Mouse (Mus musculus): ENCODE measurements at regions not wholly inside any gene's neighbourhood (a gene's known extent, or its start where the extent isn't known, plus 50 kb on each side); places are given as distances from the start of the nearest gene placed in this dataset.
A peak's percentile ranks its signal among the peaks of the same experiment; 100 is the strongest.
"Not testable (repeated sequence)": the region's sequence is repeated elsewhere in the genome, so short reads cannot be mapped to it uniquely, and the experiment has no call there.

DNA sequence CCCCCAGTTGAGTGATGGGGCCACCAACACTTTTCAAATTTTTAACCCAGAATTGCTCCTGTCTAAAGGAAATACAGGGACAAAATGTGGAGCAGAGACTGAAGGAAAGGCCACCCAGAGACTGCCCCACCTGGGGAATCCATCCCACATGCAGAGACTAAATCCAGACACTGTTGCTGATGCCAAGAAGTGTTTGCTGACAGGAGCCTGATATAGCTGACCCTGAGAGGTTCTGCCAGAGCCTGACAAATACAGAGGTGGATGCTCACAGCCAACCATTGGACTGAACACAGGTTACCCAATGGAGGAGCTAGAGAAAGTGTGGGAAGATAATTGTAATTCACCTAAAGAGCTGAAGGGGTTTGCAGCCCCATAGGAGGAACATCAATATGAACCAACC is 126.6 kb upstream of the Nhs start:
- H3K9ac ChIP-seq (ENCODE audit: low read depth, low read length); H3K27me3 ChIP-seq (replicated peaks; ENCODE audit: control insufficient read depth, insufficient read depth, low read length): not testable (repeated sequence)

DNA sequence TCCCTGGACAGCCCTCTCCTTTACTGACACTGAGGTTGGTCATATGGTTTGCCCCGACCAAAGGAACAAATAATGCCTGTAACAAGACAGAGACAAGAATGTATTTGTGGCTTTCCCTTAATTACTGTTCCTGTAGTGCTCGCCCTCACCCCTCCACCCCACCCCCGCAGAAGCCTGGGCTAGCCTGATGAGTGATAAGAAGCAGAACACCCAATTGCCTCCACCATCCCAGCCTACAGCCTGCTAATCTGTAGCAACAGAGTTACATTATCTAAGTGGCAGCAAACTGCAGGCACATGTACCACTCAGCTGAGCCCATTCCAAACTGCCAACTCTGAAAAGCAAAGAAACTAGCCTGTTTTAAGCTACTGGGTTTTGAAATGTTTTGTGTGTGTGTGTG is 124.7 kb upstream of the Nhs start:
- no peaks in the 10 kb centered on the region for H3K9me3 ChIP-seq (ENCODE audit: control insufficient read depth, low read length)
- H3K4me2 ChIP-seq (ENCODE audit: low read length) = no peak overlapping the region
- WGBS = 82% methylated on average over 3 of the region's 3 CpGs

More for the DNA sequence above, 126.6 kb upstream of the Nhs start:
- not testable (repeated sequence) for H3K9me3 ChIP-seq (ENCODE audit: control insufficient read depth, low read length); H3K4me2 ChIP-seq (ENCODE audit: low read length); H3K4me3 ChIP-seq (ENCODE audit: low read length); ATAC-seq; H3K4me1 ChIP-seq (ENCODE audit: control insufficient read depth, insufficient read depth, low read depth, low read length); H3K36me3 ChIP-seq (ENCODE audit: control insufficient read depth, insufficient read depth, low read length); H3K27ac ChIP-seq (ENCODE audit: low read depth, low read length)

DNA sequence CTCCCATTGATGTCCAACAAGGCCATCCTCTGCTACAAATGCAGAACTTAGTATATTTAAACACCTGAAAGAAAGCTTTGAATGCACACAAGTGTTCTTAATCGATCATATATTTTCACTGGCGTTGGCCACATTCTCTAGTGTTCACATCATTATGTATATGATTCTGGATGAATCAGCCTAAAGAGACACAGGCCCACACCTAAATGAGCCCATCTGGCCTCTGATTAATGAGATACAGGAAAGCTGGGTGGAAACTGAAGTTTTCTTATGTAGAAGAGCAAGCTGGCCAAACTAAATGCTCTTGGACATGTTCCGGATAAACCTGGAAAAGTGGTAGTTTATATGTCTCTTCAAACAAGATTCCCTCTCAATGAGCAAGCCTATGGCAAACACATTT is 123.2 kb upstream of the Nhs start:
- no peaks in the 10 kb centered on the region for H3K4me1 ChIP-seq (ENCODE audit: control insufficient read depth, insufficient read depth, low read depth, low read length)

More for the DNA sequence above, 124.7 kb upstream of the Nhs start:
- no peak overlapping the region for H3K27ac ChIP-seq (ENCODE audit: low read depth, low read length)
- no peaks in the 10 kb centered on the region for H3K4me1 ChIP-seq (ENCODE audit: control insufficient read depth, insufficient read depth, low read depth, low read length)
- ATAC-seq = no peak
- H3K4me3 ChIP-seq (ENCODE audit: low read length) = no peak overlapping the region
- H3K27me3 ChIP-seq (replicated peaks; ENCODE audit: control insufficient read depth, insufficient read depth, low read length) = no peaks in the 10 kb centered on the region
- no peak overlapping the region for H3K9ac ChIP-seq (ENCODE audit: low read depth, low read length)
- no peaks in the 10 kb centered on the region for H3K36me3 ChIP-seq (ENCODE audit: control insufficient read depth, insufficient read depth, low read length)

DNA sequence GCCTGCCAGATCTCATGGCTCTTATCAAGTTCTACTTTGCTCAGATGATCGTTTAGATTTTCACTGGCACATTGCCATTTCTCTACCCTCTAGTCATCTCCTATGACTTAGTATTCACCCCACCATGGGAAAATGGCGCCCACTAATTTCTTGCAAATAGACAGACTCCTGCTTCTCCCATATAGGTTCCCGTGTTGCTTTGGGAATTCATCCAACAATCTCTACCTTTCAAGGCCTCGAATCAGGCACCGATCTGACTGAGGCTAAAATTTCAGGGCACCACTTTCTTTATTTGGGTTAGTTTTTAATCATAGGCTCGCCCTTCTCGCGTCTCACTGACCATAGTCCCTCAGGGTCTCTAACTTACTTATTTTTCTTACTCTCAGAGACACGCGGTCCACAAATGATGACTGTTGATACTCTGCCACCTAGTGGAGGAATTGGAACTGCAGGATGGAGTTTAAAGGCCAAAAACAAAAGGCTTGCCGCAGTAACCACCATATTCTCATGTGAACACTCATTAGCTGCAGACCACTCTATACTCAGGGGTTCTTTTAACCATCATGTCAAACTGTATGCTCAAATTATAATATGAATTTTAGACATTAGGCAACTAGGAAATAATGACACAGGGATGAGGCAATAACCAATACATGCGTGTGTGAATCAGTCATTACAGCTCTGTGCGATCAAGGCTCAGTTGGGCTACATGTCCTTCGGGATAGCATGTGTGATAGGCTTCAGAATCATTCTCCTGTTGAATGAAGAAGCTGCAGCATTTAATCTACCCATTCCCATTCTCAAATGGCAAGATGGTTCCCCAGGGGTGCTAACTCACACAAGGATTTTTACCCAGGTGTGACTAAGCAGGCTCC is 119.5 kb upstream of the Nhs start:
- Histone ChIP-seq H3K4me3 (ENCODE audit: low read length) (no peak overlapping the region), H3K27ac (ENCODE audit: low read depth, low read length) (no peak overlapping the region), H3K27me3 (replicated peaks; ENCODE audit: control insufficient read depth, insufficient read depth, low read length) (no peaks in the 10 kb centered on the region; the same call in 1 of the 2 replicates), H3K9me3 (ENCODE audit: control insufficient read depth, low read length) (no peaks in the 10 kb centered on the region), H3K4me1 (ENCODE audit: control insufficient read depth, insufficient read depth, low read depth, low read length) (no peaks in the 10 kb centered on the region), H3K4me2 (ENCODE audit: low read length) (peak overlapping the region; percentile 24; the same call in 1 of the 2 replicates), H3K36me3 (ENCODE audit: control insufficient read depth, insufficient read depth, low read length) (no peaks in the 10 kb centered on the region), H3K9ac (ENCODE audit: low read depth, low read length) (no peak overlapping the region)
- 50% methylated on average over 14 of the region's 14 CpGs for WGBS
- ATAC-seq = peak; percentile 34; the same call in 1 of the 2 replicates

More for the DNA sequence above, 123.2 kb upstream of the Nhs start:
- H3K4me3 ChIP-seq (ENCODE audit: low read length) = no peak overlapping the region
- H3K9me3 ChIP-seq (ENCODE audit: control insufficient read depth, low read length) = no peaks in the 10 kb centered on the region
- 92% methylated on average over 3 of the region's 3 CpGs for WGBS
- no peak overlapping the region for H3K9ac ChIP-seq (ENCODE audit: low read depth, low read length)
- H3K36me3 ChIP-seq (ENCODE audit: control insufficient read depth, insufficient read depth, low read length) = no peaks in the 10 kb centered on the region
- H3K27ac ChIP-seq (ENCODE audit: low read depth, low read length) = no peak overlapping the region
- no peaks in the 10 kb centered on the region for H3K27me3 ChIP-seq (replicated peaks; ENCODE audit: control insufficient read depth, insufficient read depth, low read length)
- no peak overlapping the region for H3K4me2 ChIP-seq (ENCODE audit: low read length)
- no peak for ATAC-seq

DNA sequence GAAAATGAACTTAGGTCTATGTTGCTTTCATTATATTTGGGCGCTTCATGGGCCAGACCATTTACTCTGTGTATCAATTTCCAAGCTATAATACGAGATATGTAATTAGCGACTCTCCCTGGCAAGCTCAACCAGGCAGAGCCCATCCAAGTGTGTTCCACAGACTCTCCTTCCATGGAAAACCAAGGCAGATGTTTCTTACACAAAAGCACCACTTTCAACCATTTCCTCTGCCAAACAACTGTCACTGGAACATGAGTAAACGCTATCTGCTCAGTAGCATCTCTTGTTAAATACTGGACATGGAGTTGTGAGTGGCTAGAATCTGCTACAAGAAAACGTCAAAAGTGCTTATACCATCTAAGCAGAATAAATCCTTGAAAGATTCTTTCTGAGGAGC is 115.1 kb upstream of the Nhs start:
- Histone ChIP-seq H3K4me2 (ENCODE audit: low read length) (no peak overlapping the region), H3K4me1 (ENCODE audit: control insufficient read depth, insufficient read depth, low read depth, low read length) (no peaks in the 10 kb centered on the region), H3K27me3 (replicated peaks; ENCODE audit: control insufficient read depth, insufficient read depth, low read length) (no peaks in the 10 kb centered on the region; the same call in 1 of the 2 replicates), H3K9ac (ENCODE audit: low read depth, low read length) (no peak overlapping the region), H3K27ac (ENCODE audit: low read depth, low read length) (no peak overlapping the region), H3K9me3 (ENCODE audit: control insufficient read depth, low read length) (no peaks in the 10 kb centered on the region), H3K36me3 (ENCODE audit: control insufficient read depth, insufficient read depth, low read length) (no peaks in the 10 kb centered on the region), H3K4me3 (ENCODE audit: low read length) (no peak overlapping the region)
- 79% methylated on average over 5 of the region's 5 CpGs for WGBS
- ATAC-seq = no peak

DNA sequence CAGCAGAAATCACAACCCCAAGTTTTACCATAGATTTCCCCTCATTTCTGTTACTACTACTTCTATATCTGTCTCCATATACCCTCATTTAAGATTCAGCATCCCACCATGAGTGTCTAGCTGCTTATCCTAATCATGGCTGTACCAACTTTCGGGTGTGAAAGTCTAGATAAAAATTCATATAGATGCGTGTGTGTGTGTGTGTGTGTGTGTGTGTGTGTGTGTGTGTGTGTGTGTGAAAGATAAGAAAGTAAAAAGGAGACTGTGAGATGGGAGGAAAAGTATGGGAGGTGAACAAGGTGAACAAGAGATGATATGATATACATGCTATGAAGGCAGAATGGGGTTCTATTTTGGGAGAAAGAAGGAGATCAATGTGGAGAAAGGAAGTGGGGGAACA is 111.7 kb upstream of the Nhs start:
- Histone ChIP-seq H3K9ac (ENCODE audit: low read depth, low read length) (no peak overlapping the region), H3K4me2 (ENCODE audit: low read length) (no peak overlapping the region), H3K27me3 (replicated peaks; ENCODE audit: control insufficient read depth, insufficient read depth, low read length) (no peaks in the 10 kb centered on the region; the same call in 1 of the 2 replicates), H3K36me3 (ENCODE audit: control insufficient read depth, insufficient read depth, low read length) (no peaks in the 10 kb centered on the region), H3K9me3 (ENCODE audit: control insufficient read depth, low read length) (no peaks in the 10 kb centered on the region), H3K27ac (ENCODE audit: low read depth, low read length) (no peak overlapping the region), H3K4me3 (ENCODE audit: low read length) (no peak overlapping the region), H3K4me1 (ENCODE audit: control insufficient read depth, insufficient read depth, low read depth, low read length) (no peaks in the 10 kb centered on the region)
- WGBS = 84% methylated on average over 2 of the region's 2 CpGs
- no peak for ATAC-seq

DNA sequence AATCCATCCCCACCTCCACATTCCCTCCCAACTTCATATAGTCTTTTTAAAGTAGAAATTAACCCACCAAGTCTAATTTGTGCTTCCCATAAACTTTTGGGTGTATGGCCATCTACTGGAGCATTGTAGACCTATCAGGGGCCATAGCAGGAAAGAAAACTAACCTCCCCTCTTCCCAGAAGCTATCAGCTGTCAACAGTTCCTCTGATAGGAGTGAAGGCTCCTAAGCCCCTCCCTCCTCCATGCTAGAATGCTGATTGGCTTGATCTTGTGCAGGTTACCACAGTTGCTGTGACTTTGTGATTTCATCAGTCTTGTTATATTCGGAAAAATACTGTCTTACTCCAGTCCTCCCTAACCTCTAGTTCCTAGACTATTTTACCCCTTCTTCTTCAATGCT is 109.4 kb upstream of the Nhs start:
- Histone ChIP-seq H3K4me1 (ENCODE audit: control insufficient read depth, insufficient read depth, low read depth, low read length) (no peaks in the 10 kb centered on the region), H3K9me3 (ENCODE audit: control insufficient read depth, low read length) (no peaks in the 10 kb centered on the region), H3K4me2 (ENCODE audit: low read length) (no peak overlapping the region), H3K27me3 (replicated peaks; ENCODE audit: control insufficient read depth, insufficient read depth, low read length) (no peaks in the 10 kb centered on the region; the same call in 1 of the 2 replicates), H3K4me3 (ENCODE audit: low read length) (no peak overlapping the region), H3K27ac (ENCODE audit: low read depth, low read length) (no peak overlapping the region), H3K9ac (ENCODE audit: low read depth, low read length) (no peak overlapping the region), H3K36me3 (ENCODE audit: control insufficient read depth, insufficient read depth, low read length) (no peaks in the 10 kb centered on the region)
- ATAC-seq = no peak
- 93% methylated on average over 1 of the region's 1 CpGs for WGBS

DNA sequence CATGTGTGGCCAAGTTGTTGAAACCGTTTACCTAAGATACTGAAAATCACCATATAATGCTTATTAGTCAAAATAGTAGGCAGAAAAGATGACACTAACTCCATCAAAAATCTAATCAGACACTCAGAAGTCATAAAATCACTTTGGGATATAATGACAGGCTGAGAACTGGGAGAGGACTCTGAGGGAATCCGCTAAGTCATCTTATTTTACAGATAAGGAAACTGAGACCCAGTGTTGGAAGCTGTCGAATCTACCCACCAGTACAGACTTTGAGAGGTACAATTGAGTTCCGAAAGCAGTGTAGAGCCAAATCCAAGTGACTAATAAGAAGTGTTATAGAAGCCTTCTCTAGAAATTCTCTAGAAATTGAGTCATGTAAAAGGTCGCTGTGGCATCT is 108.6 kb upstream of the Nhs start:
- Histone ChIP-seq H3K27me3 (replicated peaks; ENCODE audit: control insufficient read depth, insufficient read depth, low read length) (no peaks in the 10 kb centered on the region; the same call in 1 of the 2 replicates), H3K4me2 (ENCODE audit: low read length) (no peak overlapping the region), H3K4me3 (ENCODE audit: low read length) (no peak overlapping the region), H3K9me3 (ENCODE audit: control insufficient read depth, low read length) (no peaks in the 10 kb centered on the region), H3K4me1 (ENCODE audit: control insufficient read depth, insufficient read depth, low read depth, low read length) (no peaks in the 10 kb centered on the region), H3K27ac (ENCODE audit: low read depth, low read length) (no peak overlapping the region), H3K9ac (ENCODE audit: low read depth, low read length) (no peak overlapping the region), H3K36me3 (ENCODE audit: control insufficient read depth, insufficient read depth, low read length) (no peaks in the 10 kb centered on the region)
- 83% methylated on average over 5 of the region's 5 CpGs for WGBS
- no peak for ATAC-seq

DNA sequence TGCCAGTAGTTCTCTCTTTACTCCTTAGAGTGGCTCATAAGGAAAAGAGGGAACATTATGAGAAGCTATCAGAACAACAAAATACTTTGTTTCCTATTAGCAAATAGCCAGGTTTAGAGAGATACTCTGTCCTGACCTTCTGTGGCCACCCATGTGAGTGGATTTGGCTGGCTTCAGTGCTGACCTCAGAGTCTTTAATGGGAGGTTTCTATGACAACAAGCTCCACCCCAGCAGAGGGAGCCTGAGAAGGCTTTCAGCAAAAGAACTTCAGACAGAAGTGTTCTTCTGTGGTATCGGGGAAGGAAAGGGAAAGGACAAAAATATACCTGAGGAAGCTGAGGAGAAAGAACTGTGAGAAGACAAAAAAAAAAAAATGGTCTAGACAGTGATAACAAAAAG is 108.1 kb upstream of the Nhs start:
- ATAC-seq = no peak
- WGBS = 32% methylated on average over 1 of the region's 1 CpGs

More for the DNA sequence above, 108.1 kb upstream of the Nhs start:
- H3K4me2 ChIP-seq (ENCODE audit: low read length) = no peak overlapping the region
- H3K36me3 ChIP-seq (ENCODE audit: control insufficient read depth, insufficient read depth, low read length) = no peaks in the 10 kb centered on the region
- H3K27ac ChIP-seq (ENCODE audit: low read depth, low read length) = no peak overlapping the region
- no peak overlapping the region for H3K9ac ChIP-seq (ENCODE audit: low read depth, low read length)
- H3K4me3 ChIP-seq (ENCODE audit: low read length) = no peak overlapping the region
- no peaks in the 10 kb centered on the region for H3K9me3 ChIP-seq (ENCODE audit: control insufficient read depth, low read length)
- H3K4me1 ChIP-seq (ENCODE audit: control insufficient read depth, insufficient read depth, low read depth, low read length) = no peaks in the 10 kb centered on the region
- no peaks in the 10 kb centered on the region; the same call in 1 of the 2 replicates for H3K27me3 ChIP-seq (replicated peaks; ENCODE audit: control insufficient read depth, insufficient read depth, low read length)
